Mouse (Mus musculus) frontal cortex, adult (tissue): ENCODE data around the gene Psmc1.

Source experiments
- ATAC-seq: cut with Nextera tagmentation; 2 replicates; pipeline ENCODE4 v1.9.2; 2017; ENCODE audit warnings: mild to moderate bottlenecking, moderate library complexity, mixed read lengths; ENCODE audit not compliant: low TSS enrichment

Gene Psmc1

DNA sequence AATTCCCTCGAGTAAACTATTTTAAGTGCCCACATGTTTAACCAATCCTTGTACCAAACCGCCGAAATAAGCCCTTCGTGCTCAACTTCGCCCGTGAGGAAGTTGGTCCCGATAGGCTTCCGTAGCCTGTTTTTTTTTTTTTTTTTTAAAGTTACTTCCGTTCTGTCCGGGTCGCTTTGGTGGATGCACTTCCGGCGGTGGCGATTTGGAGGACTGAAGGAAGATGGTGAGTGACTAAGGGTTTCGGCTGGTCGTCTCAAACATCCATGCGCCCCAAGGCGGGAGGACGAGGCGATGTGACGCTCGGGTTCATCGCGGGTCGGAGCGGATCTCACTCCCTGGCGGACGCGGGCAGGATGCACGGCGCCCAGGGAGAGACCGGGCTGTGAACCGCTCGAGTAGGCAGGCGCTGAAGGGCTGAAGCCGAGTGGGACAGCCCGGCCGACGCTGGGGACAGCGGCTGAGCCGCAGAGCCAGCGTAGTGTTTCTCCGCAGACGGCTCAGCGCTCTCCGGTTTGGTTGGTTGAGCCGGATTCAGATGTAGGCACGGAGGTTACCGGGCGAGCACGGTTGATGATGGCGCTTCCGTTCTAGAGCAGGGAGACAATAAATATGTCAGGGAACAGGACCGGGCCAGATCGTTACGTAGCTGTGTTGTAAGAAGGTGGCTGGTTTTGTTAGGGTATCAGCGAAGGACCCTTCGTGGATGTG is at the start of gene Psmc1:
Gene Psmc1 (plus strand): TSS at position 169 of the 711 bp plus-strand sequence.
- ATAC-seq = peak; percentile 80

DNA sequence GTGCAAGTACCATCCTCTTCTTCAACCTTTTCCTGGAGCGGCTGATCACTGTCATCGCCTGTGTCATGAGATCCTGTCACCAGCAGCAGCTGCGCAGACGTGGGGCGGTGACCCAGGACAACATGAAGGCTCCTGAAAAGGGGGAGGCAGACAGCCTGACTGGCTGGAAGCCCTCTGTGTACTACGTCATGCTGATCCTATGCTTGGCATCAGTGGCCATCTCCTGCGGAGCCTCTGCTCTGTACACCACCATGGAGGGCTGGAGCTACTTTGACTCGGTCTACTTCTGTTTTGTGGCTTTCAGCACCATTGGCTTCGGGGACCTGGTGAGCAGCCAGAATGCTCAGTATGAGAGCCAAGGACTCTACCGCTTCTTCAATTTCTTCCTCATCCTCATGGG is 48.9 kb upstream of the Psmc1 start:
- ATAC-seq = no peak

DNA sequence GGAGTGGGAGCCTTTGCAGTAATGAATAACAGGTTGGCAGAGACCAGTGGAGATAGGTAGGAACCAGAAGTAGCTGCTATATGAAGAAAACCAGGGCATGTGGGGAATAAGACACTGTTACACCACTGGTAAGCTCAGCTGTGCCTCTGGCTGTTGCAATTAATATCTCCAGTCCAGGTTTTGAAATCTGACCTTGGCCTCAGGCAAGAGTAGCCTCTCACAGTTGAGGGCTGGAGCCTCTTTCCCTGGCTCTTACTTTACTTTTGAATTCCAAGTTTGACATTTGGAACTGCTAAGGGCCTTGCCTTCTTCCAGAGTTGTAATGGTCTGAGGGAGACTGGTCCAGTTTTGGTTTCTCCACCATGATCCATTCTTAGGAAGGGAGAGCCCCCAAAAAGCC is 48.1 kb upstream of the Psmc1 start:
- ATAC-seq = no peak

DNA sequence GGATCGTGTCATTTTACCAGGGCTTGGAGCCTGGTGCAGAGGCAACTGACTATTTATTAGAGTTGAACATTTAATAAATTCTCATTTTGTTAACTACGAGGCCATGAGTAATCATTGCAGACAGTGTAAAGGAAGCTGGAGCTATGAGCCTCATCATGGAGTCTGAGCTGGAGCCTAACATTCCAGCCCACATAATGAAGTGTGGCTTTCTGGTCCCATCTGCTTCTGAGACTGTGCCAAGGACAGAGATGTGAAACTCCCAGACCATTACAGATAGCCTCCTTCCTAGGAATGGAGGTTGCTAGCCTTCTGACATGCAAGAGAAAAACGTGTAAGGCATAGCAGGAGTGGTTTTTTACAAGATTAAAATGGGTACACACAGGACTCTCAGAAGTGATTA is 47.4 kb upstream of the Psmc1 start:
- no peak for ATAC-seq

DNA sequence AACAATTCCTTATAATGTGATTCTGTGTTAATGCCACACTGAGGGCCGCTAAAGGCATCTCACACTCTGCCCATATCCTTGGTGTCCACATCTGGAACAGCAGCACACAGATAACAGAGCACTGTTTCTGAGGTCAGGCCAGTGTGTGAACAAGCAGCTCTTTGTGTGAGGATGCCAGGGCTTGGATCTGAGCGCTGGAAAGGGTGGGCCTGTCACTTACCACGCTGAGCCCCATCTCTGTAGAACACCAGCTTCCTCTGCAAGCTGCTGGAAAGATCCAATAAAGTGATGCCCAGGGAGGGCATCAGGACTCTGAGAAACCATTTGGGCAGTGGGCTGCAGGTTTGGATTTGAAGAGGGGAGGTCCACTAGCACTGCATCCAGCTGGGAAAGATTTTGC is 44.8 kb upstream of the Psmc1 start:
- ATAC-seq = peak; percentile 72

DNA sequence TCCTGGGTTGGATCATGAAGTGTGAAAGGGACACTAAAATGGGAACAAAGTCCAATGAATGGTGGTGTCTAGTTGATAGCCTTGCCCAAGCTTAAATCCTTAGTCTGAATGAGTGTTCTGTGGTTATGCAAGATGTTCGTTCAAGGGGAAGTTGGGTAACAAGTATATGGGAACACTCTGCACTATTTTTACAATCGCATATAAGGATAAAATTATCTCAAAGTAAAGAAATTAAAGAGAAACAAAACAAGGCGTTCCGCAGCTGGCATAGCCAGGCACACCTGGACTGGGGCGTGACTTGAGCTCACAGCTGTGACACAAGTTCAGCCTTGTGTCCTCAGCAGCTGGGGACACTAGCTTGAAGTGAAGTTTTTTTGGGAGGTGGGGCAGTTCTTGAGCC is 42.5 kb upstream of the Psmc1 start:
- no peak for ATAC-seq

DNA sequence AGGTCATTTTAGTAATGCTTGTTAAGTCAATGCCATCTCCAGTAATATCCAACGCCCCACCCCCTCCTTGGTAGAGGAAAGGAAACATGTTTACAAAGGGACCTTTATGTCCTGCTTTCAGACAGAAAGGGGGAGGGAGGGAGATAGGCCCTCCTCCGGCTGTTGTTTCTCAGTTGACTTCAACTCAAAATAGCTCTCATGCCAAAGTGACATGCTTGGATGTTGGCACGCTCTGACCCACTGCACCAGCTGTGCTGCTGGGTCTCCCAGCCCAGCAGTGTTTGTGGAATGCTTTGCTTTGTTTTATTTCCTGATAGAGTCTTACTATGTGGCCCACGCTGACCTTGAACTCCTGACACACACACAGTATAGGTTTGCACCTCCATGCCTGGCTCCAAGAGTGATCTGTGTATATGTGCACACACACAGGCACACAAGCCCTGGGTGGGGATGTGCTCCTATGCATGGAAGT is 36.7 kb upstream of the Psmc1 start:
- ATAC-seq = peak; percentile 44; the same call in 1 of the 2 replicates

DNA sequence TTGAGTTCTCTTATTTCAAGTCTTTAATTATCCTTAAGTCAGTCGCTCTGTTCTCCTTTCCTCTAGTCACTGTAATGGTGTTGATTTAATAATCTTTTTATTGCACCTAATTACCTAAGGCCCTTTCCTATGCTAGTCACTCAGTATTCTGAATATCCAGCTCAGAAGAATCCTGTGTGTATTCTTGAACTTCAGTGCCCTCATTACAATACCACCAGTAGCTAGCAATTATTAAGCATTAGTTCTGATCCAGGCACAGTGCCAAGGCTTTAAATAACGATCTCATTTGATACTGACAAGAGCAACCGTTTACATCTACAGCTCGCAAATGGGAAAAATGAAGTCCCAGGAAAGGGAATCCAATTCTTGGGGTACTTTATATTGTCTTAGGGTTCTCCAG is 34.2 kb upstream of the Psmc1 start:
- ATAC-seq = no peak

DNA sequence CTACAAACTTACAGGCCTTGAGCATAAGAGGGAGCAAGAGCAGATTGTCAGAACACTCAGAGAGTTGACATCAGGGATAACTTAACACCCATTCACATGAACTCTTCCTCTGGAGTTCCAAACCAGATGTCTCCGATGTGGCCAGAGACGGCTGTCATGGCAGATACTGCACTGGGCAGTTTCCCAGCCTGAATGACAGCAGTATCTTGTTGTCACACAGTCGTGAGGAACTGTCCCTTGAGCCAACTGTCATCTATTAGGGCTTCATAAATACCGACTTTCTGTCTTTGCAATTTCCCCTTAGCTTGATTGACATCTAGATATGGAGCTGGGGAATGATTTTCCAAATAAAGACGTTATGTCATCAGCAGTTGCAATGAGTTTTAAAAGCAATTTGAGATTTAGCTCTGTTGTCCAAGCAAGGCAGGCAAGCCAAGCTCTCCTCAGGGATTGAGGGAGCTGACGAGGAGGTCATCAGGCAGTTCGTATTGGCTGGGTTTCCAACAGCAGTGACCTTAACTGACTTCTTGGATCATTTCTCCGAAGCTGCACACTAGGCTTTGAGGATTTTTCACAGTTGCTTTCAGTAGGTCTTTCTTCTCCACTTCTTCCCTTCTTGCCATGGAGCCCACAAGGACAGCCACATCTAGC is 30.2 kb upstream of the Psmc1 start:
- no peak for ATAC-seq

DNA sequence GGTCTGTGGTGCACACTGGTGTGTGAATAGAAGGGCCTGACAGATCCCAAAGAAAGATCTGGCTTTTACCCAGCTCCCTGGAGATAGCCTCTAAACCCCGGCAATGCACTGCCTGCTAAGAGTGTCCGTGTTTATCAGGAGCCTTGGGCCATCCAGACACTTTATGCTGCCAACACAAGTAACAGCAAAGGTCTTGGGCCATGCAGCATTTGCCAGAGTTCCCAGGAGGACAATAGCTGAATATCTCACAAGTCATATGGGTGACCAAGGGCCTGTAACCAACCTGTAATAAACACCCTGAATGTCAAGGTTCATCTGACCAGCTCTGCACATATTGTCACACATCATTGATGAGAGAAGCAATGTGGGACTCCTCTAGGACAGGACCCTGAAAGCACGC is 21.9 kb upstream of the Psmc1 start:
- ATAC-seq = no peak

DNA sequence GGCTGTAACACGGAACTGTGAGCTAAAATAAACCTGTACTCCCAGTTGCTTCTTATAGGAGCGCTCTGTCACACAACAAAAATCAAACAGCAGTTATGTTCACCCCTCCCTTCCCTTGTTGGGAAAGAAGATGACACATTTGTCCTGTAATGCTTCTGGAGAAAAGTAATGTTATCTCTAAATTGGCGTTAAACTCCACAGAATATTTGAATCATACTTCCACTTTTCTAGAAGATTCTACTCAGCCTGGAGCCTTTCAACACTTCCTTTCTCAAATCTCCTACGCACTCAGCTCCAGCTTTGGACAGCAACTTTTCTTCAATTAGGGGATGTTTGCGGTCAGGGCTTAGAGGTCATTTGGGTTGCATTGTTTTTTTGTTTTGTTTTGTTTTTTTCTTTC is 20.7 kb upstream of the Psmc1 start:
- ATAC-seq = no peak

DNA sequence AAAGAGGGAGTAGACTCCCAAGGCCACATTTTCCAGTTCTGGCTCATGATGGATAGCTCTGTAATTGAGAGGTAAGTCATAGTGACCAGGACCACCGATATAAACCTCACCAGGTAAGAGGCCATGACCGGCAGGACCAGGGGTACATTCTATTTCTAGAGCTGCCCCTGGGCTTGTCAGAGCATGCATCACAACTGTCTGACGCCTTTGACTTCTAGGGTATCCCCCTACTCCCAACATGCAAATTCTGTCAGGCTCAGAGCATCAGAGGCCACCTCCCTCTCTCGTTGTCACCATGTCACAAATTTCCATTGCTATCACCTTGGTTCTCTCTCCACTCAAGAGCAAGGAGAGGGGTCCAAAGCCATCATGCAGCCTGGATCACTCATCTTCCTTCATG is 19.2 kb upstream of the Psmc1 start:
- ATAC-seq = no peak

DNA sequence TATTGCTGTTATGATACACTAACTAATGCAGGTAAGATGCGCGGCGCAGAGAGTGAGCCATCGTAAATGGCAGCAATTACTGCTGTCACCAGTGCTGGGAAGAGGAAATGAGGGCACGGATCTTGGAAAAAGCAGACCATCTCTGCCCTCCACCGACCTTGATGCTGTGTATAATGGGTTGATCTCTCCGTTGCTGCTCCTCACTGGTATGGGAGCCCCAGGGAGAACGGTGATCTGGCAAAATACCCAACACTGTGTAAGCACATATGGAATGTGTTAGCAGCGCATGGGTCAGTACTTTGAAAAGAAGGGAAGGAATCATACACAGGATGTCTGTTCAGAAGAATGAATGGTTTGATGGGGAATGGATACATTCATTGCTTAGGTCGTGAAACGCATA is 16.9 kb upstream of the Psmc1 start:
- ATAC-seq = no peak

DNA sequence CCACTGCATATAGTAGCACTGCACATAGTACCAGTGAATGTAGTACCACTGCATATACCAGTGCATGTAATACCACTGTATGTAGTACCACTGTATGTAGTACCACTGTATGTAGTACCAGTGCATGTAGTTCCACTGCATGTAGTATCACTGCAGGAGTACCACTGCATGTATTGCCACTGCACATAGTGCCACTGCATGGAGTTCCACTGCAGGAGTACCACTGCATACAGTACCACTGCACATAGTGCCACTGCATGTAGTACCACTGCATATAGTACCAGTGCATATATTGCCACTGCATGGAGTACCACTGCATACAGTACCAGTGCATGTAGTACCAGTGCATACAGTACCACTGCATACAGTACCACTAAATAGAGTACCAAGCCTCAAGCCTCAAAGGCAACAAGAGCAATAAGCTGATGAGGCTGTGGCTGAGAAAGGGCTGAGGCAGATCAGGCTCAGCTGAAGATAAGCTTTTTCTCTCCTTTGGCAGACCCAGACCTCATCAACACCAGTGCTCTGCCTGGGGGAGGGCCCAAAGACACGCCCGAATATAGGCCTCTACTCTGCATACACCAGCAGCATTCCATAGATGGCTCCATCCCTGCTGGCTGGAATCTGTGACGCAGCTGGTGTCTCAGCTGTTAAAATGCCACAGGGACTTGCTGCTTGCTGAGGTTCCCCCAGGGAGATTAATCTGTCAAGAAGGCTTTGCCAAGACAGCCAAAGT is 9.8 kb upstream of the Psmc1 start:
- ATAC-seq = no peak

DNA sequence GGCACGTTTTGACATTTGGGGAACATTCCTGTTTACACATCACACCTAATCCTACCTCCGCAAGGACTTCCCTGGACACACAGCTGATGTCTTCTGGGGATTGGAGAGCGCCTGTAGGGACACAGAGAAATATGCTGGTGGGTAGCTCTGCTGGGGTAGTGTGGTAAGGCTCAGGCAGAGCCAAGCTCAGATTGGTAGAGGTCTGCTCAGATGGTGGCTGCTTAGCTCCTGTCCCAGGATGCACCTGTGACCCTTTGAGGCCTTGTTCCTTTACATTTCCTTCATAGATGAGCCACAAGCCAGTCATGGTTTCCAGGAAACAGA is 9.3 kb upstream of the Psmc1 start:
- no peak for ATAC-seq

DNA sequence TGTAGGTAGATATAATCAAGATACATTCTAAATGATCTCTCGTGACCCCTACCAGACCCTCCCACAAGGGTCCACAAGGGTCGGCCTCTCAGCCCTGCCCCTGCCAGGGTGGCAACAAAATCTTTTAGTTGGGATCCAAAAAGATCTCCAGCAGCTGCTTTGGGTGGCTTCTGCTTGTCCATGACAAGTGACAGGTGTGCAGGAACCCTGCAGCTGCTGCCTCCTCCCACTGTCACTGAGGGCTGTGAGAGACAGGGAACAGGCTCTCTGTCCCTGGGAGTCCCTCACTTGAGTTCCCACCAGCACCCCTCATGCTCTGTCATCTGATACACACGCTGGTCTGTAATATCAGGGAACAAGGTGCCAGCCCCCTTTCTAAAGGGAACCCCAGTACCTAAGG is 8.3 kb upstream of the Psmc1 start:
- ATAC-seq = no peak

DNA sequence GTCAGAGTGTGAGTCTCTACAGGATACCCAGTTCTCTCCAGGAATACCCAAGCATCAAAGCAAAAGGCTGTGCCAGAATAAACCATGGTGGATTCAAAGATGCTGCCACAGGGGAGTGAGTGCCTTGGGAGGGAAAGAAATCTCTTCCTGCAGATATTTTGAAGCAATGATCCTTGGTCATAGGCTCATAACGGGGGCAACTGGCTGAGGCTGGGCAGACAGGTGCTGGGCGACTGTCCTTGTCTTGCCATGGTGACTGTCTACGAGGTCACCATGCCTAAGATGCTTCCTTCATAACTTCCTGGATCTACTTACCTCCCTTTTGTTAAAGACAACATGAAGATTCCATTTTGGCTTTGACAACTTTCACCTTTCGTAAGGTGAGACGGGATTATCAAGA is 5.4 kb upstream of the Psmc1 start:
- no peak for ATAC-seq

DNA sequence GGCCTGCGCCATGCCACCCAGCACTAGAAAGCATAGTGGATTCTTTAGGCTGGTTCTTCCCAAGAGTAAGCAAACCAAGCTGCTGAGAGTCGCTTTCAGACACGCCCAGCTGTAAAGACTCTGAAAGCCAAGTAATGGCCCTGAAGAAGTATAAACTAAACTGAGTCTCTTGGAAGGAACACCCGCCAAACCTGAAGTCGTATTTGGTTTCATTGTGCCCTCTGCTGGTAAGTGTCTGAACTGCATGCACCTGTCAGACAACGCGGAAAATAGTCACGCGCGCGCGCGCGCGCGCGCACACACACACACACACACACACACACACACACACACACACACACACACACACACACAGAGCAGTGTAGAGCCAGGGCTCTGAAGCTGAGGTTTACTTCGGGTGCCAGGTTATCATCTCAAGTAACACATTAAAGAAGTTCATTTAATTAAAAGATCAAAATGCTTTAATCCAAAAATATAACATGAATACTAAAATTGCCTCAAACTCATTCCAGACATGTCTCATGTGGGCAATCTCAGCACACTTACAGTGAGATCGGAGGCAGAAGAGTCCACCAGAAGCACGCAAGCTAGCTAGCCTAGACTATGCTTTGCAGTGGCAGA is 3.6 kb upstream of the Psmc1 start:
- peak; percentile 17; the same call in 1 of the 2 replicates for ATAC-seq

DNA sequence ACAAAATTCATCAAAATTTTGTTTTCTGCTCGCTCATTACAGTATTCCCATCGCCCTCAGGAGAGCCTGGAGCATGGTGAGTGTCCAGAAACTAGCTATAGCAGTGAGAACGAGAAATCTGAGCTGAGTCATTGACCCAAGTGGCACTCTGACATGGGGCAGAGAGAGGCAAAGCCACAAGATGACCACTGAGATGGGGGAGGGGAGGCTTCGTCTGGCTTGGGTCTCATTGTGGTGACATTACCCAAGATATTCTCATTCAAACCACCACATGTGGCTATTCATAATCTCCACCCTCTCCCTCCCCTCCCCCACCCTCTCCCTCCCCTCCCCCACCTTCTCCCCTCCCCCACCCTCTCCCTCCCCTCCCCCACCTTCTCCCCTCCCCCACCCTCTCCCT is 2.5 kb upstream of the Psmc1 start:
- ATAC-seq = no peak

DNA sequence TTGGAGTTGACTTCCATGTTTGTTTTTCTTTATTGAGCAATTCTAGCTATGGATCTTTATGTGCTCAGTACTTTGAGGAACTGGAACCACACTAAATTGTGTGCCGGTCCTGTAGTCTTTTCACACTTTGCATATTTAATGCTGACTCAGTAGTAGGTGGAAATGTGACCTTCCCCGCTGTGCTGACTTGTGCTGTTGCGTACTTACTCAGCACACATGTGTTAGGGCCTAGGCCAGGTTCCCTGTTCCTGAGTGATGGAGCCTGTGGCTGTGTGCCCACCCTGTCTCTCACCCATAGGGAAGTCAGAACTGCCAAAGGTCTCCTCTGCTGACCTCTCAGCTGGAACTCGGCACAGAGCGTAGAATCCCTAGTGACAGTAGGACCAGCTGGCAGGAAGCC is 6.0 kb downstream of the Psmc1 start:
- ATAC-seq = no peak

DNA sequence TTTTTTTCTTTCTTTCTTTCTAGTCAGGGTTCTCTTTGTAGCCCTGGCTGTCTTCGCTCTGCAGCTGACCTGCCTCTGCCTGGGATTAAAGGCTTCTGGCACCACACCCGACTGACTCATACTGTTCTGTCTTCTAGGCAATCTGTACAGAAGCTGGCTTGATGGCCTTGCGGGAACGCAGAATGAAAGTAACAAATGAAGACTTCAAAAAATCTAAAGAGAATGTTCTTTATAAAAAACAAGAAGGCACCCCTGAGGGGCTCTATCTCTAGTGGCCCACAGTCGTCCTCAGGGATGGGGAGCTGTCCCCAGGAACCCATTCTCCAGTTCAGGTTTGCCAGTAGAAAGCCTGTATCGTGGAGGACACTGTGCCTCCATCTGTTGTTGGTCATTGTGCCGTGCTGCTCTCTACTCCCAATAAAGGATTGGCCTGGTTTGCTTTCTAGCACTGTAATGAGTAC is 13.0 kb downstream of the Psmc1 start:
- ATAC-seq = 0 out of 2 replicates have a peak, but pooled peaks have one; percentile 31

DNA sequence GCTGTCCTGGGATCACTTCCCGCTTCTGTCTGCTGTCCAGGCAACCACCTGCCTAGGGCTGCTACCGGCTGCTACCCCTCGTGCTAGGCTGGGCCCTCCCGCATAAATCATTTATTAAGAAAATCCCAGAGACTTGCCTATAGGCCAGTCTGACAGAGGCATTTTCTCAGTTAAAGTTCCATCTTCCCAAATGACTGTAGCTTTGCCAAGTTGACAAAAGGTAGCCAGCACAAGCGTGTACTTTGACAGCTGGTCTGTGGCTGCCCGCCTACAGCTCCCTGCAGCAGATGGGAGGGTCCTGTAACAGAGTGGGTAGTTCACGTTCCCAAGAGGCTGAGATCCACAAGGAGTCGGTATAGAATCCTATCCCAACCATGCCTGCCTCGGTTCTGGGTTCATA is 13.5 kb downstream of the Psmc1 start:
- peak; percentile 64 for ATAC-seq
